Mouse (Mus musculus): ENCODE results near the gene Rsad2.

Gene Rsad2

DNA sequence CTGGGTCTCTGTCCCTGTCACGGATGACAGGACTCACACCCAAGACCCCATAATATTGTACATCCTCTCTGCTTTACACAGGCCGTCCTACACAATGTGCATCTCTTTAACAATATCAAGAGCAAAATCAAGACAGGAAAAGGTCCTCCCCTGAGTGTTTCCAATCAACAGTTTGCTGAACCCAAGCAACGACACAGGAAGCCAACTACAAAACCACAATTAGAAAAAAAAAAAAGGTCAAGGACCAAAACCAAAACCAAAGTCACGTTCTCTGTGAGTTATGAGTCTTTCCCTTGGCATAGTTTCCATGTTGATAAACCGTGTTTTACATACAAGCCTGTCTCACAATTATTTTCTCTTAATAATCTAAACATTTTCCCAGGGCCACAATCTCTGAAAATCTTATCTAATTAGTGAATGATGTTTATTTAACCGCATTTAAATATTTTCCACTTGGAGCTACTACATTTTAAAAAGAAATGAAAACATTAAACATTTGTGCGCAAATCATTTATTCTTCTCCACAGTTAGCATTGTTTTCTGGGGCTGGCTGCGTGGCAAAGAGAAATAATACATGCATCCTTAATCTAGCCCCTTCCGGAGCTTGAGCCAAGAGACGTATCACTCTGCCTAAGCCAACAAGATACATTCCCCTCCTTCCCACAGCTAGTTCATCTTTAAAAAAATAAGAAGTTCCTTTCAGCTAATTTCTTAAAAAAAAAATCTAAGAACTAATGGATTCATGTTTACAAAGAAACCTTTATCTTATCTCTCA lies 54.4 kb downstream of the Rsad2 start:
- DNase-seq (ENCODE audit: low spot score), result no peak

DNA sequence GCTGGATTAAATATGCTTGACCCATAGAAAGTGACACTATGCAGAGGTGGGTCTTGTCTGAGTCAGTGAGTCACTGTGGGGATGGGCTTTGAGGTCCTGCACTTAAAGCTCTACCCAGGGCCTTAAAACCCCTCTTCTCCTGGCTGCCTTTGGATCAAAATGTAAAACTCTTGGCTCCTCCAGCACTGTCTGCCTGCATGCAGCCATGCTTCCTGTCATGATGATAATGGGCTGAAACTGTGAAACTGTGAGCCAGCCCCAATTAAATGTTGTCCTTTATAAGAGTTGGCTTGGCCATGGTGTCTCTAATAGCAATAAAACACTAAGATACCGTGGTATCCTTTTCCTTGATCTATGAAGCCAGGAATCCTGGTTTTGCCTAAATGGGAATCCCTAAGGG lies 55.0 kb downstream of the Rsad2 start:
- no peak for DNase-seq (ENCODE audit: low spot score)

DNA sequence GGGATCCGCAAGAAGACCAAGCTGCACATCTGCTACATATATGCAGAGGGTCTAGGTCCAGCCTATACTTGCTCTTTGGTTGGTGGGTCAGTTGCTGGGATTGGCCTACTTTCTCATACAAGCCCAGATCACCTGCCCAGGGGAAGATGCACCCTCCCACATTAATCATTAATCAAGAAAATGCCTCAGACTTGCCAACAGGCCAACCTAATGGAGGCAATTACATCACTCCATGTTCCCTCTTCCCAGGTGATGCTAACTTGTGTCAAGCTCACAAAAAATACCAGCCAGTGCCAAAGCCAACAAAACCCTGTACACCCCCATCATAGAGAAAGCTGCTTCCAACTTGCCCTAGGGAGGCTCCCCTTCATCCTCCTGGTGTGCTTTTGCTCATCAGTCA lies 55.5 kb downstream of the Rsad2 start:
- DNase-seq (ENCODE audit: low spot score), result no peak

DNA sequence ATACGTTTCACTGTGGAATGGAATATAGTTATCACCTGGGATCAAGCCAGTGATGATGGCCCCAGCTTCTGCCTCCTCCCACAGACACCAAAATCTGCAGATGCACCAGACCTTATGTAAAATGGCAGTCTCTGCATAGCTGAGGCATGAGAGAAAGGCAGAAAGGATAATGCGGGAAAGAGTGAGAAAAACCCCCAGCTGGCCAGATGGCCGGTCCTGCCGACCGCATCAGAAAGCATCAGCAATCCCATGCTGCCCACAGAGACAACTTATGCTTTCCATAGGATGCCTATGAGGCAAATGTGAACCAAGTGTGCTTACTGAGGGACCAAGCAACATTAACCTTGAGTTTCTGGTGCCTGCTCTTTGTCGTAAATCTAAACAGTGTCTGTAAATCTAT lies 56.9 kb downstream of the Rsad2 start:
- no peak for DNase-seq (ENCODE audit: low spot score)

DNA sequence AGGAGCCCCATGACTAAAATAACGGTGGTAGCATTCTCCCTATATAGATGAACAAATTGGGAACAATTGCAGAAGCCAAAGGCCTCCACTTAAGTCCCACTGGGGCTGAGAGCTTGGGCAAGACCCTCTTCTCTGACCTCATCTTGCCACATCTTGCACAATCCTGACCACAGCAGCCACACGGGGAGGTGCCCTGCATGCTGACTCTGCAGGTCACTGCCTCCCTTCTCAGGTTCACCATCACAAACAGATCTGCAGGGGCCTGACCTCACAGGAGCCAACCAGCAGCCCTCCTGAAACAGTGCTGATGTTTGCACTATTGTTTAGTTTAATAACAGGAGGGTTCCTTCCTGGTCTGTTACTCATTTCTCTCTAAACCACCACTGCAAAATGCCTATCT lies 57.7 kb downstream of the Rsad2 start:
- no peak for DNase-seq (ENCODE audit: low spot score)

DNA sequence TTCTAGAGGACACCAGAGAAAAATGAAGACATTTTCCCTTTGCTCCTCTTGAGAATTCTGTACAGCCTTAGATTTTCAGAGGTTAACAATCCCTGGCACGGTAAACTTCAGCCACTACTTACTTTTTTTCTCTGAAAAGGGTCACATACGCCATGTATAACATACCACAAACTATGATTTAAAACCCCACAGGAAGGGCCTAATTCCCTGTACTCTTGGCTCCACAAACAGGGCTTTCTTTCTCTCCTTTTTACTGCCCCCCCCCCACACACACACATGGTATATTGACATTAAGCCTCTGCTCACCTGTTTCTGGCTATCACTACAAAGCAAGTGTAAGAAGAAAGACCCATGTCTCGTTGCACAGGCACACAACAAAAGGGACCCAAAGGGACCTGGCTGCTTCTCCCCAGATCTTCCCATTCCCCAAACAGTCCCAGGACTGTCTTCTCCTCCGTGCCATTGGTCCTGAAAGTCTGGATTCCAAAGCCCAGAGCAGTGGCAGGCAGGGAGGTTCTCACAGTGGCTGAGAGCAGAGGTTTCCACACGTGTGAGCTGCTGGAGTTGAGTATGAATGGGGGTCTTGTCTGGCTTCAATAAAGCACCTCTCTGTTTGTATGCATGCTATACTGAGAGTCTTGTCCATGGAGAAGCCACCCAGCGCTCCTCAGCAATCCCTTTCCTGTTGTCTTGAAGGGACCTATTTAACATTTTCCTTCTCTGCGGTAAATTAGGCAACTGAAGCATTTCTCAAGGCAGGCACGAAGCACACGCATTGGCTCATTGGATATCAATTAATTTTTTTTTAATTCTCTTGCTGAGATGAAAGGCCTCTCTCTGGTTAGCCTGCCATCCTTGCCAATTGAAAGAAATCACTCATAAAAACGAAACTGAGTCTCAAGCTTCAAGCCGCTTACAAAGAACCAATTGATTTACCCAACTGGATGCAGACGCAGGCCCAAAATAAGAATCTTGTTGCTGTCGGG lies 61.5 kb downstream of the Rsad2 start:
- DNase-seq (ENCODE audit: low spot score), result no peak

DNA sequence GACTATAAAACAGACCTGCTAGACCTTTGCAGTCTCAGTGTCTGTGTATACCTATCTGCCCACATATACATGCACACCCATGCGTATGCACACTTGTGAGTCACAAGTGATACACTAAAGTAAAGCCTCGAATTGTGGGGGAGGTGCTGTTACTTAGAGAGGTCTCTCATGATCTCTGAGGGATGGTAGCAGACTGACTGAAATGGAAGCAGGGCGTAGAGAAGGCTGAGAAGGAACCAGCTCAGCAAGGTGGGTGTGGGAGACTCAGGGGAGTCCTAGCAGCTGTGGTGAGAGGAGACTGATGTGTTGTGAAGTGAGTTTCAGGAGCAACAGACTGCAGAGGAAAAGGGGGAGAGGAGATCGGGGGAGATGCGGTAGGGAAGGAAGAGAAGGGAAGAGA lies 63.0 kb downstream of the Rsad2 start:
- DNase-seq (ENCODE audit: low spot score), result no peak

Data from layer of hippocampus, adult 9-10 months (tissue).